Mouse (Mus musculus) kidney, adult 2 months (tissue): ENCODE data around the gene Cenpp. TPM values are rescaled to one million over a fixed set of nuclear protein-coding genes. Genes with fewer than 3 reads are reported as not detected.

ENCODE experiments used
- DNase-seq: peaks from one replicate; pipeline ENCODE4 v3.0.0; 2021
- H3K27ac ChIP-seq: fragments of 200-500 bp; 2 replicates; pipeline ENCODE4 v1.5.1; 2012; ENCODE audit warnings: low read depth, low read length, control low read depth, inconsistent platforms; ENCODE audit not compliant: insufficient read depth
- H3K27me3 ChIP-seq: fragments of 200-500 bp; replicated peaks from 2 replicates; pipeline ENCODE4 v1.6.1; 2012; ENCODE audit warnings: mild to moderate bottlenecking, moderate library complexity, low read length, inconsistent platforms; ENCODE audit not compliant: control insufficient read depth, insufficient read depth
- H3K36me3 ChIP-seq: fragments of 200-500 bp; 2 replicates; pipeline ENCODE4 v1.6.1; 2012; ENCODE audit warnings: mild to moderate bottlenecking, moderate library complexity, low read length, inconsistent platforms; ENCODE audit not compliant: control insufficient read depth, insufficient read depth
- H3K4me1 ChIP-seq: fragments of 200-500 bp; 2 replicates; pipeline ENCODE4 v1.6.1; 2011; ENCODE audit warnings: low read length; ENCODE audit not compliant: control insufficient read depth, insufficient read depth
- H3K4me3 ChIP-seq: fragments of 200-500 bp; 2 replicates; pipeline ENCODE4 v1.5.1; 2011; ENCODE audit warnings: mild to moderate bottlenecking, low read depth, low read length, control low read depth; ENCODE audit not compliant: insufficient read depth
- CTCF ChIP-seq: fragments of 200-500 bp; conservative IDR thresholded peaks from 2 replicates; pipeline ENCODE4 v1.5.1; 2011; ENCODE audit warnings: low read depth, mild to moderate bottlenecking, control low read depth, low read length, moderate library complexity, mixed read lengths; ENCODE audit not compliant: insufficient read depth, insufficient read length
- POLR2A ChIP-seq: fragments of 200-500 bp; IDR thresholded peaks from one replicate; pipeline ENCODE4 v1.6.1; 2011; ENCODE audit warnings: low read depth, low read length, control low read depth
- WGBS: fragments of 180-500 bp; shearing (Covaris S2); methylation state at CpG from one replicate; pipeline ENCODE4 v1.1.7; 2018; 5-methylcytosine and 5-hydroxymethylcytosine counted together
- polyA plus RNA-seq: library from polyadenylated mRNA; depleted of rRNA; stranded (reverse); fragments of >200 nt; gene quantifications from 2 replicates; pipeline ENCODE4 v1.2.3, GENCODE M21; 2012

Gene Cenpp
- polyA plus RNA-seq, 1 experiment: 0.17 TPM

GRCm38 (mm10) chr13:49536946-49537345 lies 115.6 kb downstream of the Cenpp start:
- Histone ChIP-seq H3K4me1 (no peaks in the 10 kb centered on the region), H3K27me3 (no peaks in the 10 kb centered on the region), H3K27ac (no peak overlapping the region), H3K36me3 (no peaks in the 10 kb centered on the region), H3K4me3 (no peak overlapping the region)
- 100% methylated on average over 1 of the region's 1 CpGs for WGBS
- DNase-seq: no peak
- TF ChIP-seq CTCF (no peak), POLR2A (no peak)

DNA sequence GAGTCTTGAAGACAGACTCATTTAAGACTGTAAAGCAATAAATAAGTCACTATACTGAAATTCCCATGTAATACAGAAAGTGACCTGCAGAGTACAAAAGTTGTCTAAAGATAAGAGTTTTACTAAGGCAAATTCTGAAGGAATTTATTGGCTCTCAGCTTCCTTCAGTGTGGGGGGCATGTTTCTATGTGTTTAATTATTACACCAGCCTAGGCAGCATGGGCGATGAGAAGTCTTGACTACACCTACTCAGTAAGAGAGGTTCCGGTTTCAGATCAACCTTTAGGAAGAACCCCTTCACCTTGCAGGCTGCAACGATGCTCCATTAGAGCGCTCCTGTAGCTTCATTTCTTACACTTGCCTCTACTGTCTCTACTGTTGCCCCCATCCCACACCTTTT lies 121.9 kb downstream of the Cenpp start:
- DNase-seq: no peak
- TF ChIP-seq CTCF (no peak), POLR2A (no peak)
- Histone ChIP-seq H3K36me3 (no peaks in the 10 kb centered on the region), H3K4me1 (no peaks in the 10 kb centered on the region), H3K4me3 (no peak overlapping the region), H3K27me3 (no peaks in the 10 kb centered on the region), H3K27ac (no peak overlapping the region)
- WGBS: 88% methylated on average over 4 of the region's 4 CpGs

- 65% methylated on average over 2 of the region's 2 CpGs for WGBS
- Histone ChIP-seq H3K27ac (no peak overlapping the region), H3K27me3 (no peaks in the 10 kb centered on the region), H3K4me3 (no peak overlapping the region), H3K4me1 (no peaks in the 10 kb centered on the region), H3K36me3 (no peaks in the 10 kb centered on the region)
- no peak for DNase-seq
- TF ChIP-seq POLR2A: no peak
Observed at GRCm38 (mm10) chr13:49526235-49526634, 126.3 kb downstream of the Cenpp start.

DNA sequence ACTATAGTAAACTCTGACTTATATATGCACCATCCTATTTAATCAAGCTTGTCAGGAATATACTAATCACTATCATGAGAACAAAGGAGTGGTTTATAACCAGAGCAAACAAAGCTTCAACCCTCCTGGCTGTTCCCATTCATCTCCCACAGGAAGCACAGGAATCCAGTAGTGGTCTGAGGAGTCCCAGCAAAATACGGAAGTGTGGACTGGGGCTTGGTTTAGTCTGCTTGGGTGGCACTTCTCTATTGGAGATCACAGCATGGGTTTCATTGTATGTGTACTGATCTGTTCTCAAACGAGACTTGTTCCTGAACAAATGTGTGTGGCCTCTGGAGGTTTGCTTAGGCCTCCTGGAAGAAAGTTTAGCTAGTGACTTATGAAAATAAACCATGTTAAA lies 133.8 kb downstream of the Cenpp start:
- TF ChIP-seq CTCF: no peak
- TF ChIP-seq POLR2A: no peak

DNA sequence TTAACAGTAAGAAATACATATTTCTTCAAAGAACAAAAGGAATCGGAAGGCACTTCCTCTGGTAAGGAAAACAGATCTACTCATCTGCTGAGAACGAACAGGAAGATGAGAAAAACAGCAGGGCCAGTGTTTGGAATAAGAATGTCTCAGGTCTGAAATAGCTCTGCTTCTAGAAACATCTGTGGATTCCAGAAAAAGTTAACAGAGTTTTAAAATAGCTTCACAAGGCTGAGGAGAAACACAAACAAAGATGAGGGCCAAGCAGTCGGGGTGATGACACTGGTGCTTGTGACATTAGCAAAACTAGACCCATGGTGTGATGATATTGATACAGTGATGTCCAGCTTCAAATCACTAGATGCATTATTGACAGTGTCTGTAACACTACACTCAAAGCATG lies 145.4 kb downstream of the Cenpp start:
- Histone ChIP-seq H3K36me3 (no peaks in the 10 kb centered on the region), H3K4me3 (no peak overlapping the region), H3K4me1 (no peaks in the 10 kb centered on the region), H3K27ac (no peak overlapping the region), H3K27me3 (no peaks in the 10 kb centered on the region)
- TF ChIP-seq POLR2A (no peak), CTCF (no peak)
- 64% methylated on average over 3 of the region's 3 CpGs for WGBS
- DNase-seq: peak; percentile 6

More for the DNA sequence above, 133.8 kb downstream of the Cenpp start:
- Histone ChIP-seq H3K27me3 (no peaks in the 10 kb centered on the region), H3K27ac (no peak overlapping the region), H3K4me3 (no peak overlapping the region), H3K4me1 (no peaks in the 10 kb centered on the region), H3K36me3 (no peaks in the 10 kb centered on the region)
- 64% methylated on average over 2 of the region's 2 CpGs for WGBS
- no peak for DNase-seq

GRCm38 (mm10) chr13:49505776-49506175 lies 146.8 kb downstream of the Cenpp start:
- H3K36me3 ChIP-seq: no peaks in the 10 kb centered on the region
- H3K27ac ChIP-seq: no peak overlapping the region
- no peaks in the 10 kb centered on the region for H3K4me1 ChIP-seq
- no peak overlapping the region for H3K4me3 ChIP-seq
- WGBS: 82% methylated on average over 4 of the region's 4 CpGs
- no peak for TF ChIP-seq POLR2A
- no peak for TF ChIP-seq CTCF
- H3K27me3 ChIP-seq: no peaks in the 10 kb centered on the region
- DNase-seq: no peak

DNA sequence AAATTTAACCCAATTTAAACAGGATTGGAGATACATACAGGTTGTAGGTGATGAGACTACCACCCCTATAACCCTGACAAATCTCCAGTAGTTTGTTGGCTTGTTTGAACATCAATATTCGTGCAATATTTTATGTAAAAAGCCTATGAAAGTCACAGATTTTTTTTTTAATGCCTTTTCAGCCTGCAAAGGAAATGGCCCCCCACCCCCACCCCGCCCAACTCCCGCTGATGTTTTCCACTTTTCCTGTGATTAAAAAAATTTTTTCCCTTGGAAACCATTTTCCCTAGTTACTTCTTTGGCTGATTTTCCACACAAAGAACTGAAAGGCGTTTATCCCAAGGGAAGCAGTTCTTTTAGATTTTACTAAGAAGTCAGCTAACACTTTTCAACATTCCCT lies 148.1 kb downstream of the Cenpp start, which contains the start of gene Ecm2:
Gene Ecm2, plus strand, starts transcription at position 301 of the 400 bp plus-strand sequence.
- H3K4me3 ChIP-seq: no peak within 1 kb of the TSS
- no peak within 1 kb of the TSS for H3K27ac ChIP-seq
- no peaks in the 10 kb centered on the region for H3K36me3 ChIP-seq
- H3K4me1 ChIP-seq: no peaks in the 10 kb centered on the region
- TF ChIP-seq POLR2A: no peak
- TF ChIP-seq CTCF: no peak
- WGBS: 55% methylated on average over 4 of the region's 4 CpGs
- DNase-seq: no peak
- no peaks in the 10 kb centered on the region for H3K27me3 ChIP-seq
